Mouse (Mus musculus) T-helper 17 cell (primary cell): ENCODE data around the gene Drd4.

Experiments
- in situ Hi-C, 2 experiments: fragments of 300-600 bp; cut with MboI, MseI; formaldehyde crosslinking; loops; 1 replicate in 1 of 2; 2 replicates in 1 of 2; pipeline ENCODE4 v1.15.1; 2025; ENCODE audit warnings: high pct_unique_total_duplicates in 2 of 2

Gene Drd4

GRCm38 (mm10) chr7:141288042-141288441, 3.8 kb upstream of the Drd4 start:
- in situ Hi-C loops, result no loop called here

GRCm38 (mm10) chr7:141292583-141293388, 980 bp downstream of the Drd4 start:
- in situ Hi-C loops, result no loop called here

- in situ Hi-C loops, result no loop called here
Observed at GRCm38 (mm10) chr7:141293852-141294471, 2.2 kb downstream of the Drd4 start.

DNA sequence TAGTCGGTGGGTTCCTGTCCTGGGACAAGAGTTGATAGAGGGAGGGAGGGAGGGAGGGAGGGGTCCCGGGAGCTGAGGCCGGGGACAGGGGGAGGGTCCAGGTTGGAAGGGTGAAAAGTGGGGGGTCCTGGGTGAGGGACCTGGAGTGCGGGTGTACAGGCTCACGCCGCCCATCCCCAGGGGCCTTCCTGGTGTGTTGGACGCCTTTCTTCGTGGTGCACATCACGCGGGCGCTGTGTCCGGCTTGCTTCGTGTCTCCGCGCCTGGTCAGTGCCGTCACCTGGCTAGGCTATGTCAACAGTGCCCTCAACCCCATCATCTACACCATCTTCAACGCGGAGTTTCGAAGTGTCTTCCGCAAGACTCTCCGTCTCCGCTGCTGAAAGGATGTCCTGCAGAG, 2.7 kb downstream of the Drd4 start:
- in situ Hi-C loops, result no loop called here

DNA sequence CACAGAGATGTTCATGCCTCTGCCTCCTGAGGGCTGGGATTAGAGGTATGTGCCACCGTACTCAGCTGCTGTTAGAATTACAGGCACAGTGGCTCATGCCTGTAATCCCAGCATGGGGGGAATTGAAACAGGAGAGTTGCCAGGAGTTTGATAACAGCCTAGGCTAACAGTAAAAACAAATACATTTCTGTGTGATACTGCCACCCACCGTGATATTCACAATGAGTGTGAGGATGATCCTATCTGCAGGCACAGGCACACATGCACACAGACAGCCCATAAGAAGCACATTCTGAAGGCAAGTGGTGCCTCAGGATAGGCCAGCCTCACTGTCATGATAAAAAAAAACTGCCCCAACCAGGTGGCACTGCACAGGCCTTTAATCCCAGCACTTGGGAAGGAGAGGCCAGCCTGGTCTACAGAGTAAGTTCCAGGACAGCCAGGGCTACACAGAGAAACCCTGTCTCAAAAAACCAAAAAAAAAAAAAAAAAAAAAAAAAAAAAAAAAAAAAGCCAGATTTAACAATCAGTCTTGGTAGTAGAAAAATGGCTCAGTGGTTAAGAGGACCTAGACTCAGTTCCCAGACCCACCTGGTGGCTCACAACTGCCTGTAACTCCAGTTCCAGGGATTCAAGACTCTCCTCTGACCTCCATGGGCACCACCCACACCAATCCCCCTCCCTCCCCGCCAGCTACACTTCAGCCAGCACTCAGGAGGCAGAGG, 6.3 kb downstream of the Drd4 start:
- in situ Hi-C loops, result no loop called here

- in situ Hi-C loops, result no loop called here
Observed at GRCm38 (mm10) chr7:141299175-141299574, 7.4 kb downstream of the Drd4 start.

DNA sequence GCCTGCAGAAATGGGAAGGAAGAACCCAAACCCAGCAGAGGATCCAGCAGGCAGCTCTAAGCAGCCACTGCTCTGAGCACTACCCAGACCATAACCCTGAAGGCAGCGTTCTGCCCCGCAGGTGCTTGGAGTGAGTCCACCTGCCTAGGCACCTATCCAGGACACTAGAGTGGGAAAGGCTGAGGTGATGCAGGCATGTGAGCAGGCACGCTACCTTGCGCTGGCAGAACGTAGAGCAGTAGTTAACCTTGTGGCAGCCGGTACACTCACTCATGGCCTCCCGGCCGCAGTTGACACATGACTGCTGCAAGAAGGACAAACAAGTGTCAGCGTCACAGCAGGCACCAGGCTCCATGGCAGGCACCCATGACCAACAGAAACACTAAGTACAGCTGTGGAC, 9.6 kb downstream of the Drd4 start:
- in situ Hi-C loops, result no loop called here

- in situ Hi-C loops, result no loop called here
Observed at GRCm38 (mm10) chr7:141302702-141303268, 11.0 kb downstream of the Drd4 start.

- in situ Hi-C loops, result no loop called here
Observed at GRCm38 (mm10) chr7:141304537-141304936, 12.7 kb downstream of the Drd4 start.

DNA sequence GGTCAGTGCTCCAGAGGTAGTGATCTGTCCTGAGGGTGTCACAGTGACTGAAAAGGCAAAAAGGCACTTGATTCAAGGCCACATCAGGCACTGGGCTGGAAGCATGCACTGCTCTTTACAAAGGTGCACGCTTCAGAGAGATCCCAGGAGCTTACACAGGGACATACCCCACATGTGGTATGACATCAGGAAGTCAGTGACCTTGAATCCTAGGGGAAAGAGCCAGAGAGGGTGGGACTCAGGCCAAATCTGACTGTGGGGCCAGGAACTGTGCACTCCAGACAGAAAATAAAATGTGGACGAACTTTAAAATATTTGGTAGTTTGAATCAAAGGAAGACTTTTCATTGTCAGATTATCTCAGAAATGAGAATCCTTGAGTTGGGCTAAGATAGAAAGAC, 22.6 kb downstream of the Drd4 start:
- in situ Hi-C loops, result loop anchor here in 1 of 2 experiments (10.0 kb wide), 1 partner anchor 60 kb away; no protein-coding TSS in a partner anchor

- in situ Hi-C loops, result loop anchor here in 1 of 2 experiments (10.0 kb wide), 1 partner anchor 60 kb away; no protein-coding TSS in a partner anchor
Observed at GRCm38 (mm10) chr7:141315076-141315475, 23.3 kb downstream of the Drd4 start.

DNA sequence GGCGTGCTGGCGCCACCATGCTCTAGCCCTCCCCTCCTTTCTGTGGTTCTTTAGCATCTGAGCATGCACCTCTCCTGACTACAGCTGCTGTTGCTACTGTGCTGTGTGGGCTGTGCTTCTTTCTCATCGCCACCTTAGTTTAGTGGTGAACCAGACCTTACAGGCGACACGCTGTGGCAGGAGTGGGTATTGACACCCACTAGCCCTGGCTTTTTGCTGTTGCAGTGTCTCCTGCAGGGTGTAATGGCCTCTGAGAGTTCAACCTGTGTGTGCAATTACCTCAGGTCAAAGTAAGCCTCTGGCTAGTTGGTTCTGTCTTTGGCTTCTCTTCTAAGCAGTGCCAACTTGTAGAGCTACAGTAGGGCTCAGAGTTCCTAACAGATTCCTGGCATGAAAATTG, 24.2 kb downstream of the Drd4 start:
- in situ Hi-C loops, result loop anchor here in 1 of 2 experiments (10.0 kb wide), 1 partner anchor 61 kb away; no protein-coding TSS in a partner anchor

DNA sequence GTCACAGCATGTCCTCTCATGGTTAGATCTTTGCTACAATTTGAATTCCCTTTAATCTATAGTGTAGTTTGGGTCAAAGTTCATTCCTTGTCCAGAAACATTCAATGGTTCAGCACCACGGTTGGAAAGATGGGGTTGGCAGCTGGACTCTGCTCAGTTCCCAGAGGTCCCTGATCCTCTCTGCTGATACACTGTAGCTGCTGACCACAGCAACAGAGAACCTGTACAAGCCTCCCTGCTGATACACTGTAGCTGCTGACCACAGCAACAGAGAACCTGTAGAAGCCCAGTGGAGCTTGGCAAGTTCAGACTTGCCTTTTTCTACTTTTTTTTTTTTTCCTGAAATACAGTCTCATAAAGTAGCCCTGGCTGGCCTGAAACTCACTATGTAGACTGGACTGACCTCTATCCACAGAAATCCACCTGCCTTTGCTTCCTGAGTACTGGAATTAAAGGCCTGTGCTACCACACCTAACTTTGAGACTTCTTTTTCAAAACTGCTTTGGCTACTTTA, 25.9 kb downstream of the Drd4 start:
- in situ Hi-C loops, result loop anchor here in 1 of 2 experiments (10.0 kb wide), 1 partner anchor 63 kb away; no protein-coding TSS in a partner anchor

DNA sequence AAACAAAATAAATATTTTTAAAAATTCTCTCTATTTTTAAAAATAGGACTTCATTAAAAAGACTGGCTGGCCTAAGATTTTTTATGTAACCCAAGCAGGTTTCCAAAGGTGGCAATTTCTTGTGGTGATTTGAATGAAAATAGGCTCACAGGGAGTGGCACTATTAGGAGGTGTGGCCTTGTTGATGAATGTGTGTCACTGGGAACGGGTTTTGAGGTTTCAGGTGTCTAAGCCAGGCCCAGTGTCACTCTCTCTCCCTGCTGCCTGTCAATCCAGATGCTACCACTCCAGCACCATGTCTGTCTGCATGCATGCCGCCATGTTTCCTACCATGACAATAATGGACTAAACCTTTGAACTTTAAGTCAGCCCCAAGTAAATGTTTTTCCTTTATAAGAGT, 27.6 kb downstream of the Drd4 start:
- in situ Hi-C loops, result loop anchor here in 1 of 2 experiments (10.0 kb wide), 1 partner anchor 65 kb away; no protein-coding TSS in a partner anchor

DNA sequence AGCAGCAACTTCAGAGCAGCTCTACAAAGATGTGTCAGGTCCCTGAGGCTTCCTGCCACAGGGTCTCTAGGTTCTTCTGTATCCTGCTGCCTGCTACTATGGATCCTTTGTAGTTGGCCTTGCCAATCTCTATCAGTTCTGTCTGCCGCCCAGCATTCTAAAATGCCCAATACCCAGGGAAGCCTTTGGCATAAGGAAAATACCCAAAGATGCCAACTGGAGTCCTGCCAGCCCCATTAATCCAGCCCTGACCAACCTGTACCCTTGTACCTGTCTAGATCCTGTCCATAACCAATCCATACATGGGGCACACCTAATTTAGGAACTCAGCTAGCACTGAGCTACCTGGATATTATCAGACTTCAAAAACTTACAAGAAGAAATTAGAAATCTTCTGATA, 32.9 kb downstream of the Drd4 start:
- in situ Hi-C loops, result no loop called here

DNA sequence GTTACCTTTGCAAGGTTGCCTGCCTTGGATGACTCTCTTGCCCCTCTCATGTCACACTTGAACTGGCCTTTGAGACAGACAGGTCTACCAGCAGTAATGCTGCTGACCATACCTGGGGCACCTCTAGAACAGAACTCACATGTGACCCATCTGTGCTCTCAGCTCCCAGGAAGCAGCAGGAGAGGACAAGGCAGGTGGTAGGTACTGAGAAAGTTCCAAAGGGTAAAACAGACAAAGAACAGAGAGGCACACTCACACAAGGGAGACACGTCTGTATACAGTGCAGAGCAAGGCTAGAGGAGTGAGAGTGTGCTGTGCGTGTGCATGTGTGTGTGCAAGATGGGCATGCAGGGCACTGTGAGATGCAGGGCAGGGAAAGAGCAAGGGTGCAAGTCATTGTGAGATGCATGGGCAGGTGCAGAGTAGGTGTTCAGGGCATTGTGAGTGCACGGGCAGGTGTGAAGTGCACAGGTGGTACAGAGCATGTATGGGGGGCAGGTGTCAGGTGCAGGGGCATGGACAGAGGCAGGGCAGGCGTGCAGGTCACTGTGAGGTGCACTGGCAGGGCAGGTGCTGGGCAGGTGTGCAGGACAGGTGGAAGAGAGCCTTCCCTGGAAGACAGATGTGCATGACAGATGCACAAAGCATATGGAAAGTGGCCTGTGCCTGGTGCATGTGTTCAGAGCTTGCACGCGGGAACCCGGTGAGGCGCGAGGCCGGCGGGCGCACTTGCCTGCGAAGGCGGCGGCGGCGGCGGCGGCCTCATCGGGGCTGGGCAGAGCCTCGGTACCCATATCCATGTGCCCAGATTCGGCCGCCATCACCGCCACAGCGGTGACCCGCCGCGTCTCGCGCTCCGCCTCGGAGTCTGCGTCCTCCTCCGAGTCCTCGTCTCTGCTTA, 35.0 kb downstream of the Drd4 start:
- in situ Hi-C loops, result no loop called here

DNA sequence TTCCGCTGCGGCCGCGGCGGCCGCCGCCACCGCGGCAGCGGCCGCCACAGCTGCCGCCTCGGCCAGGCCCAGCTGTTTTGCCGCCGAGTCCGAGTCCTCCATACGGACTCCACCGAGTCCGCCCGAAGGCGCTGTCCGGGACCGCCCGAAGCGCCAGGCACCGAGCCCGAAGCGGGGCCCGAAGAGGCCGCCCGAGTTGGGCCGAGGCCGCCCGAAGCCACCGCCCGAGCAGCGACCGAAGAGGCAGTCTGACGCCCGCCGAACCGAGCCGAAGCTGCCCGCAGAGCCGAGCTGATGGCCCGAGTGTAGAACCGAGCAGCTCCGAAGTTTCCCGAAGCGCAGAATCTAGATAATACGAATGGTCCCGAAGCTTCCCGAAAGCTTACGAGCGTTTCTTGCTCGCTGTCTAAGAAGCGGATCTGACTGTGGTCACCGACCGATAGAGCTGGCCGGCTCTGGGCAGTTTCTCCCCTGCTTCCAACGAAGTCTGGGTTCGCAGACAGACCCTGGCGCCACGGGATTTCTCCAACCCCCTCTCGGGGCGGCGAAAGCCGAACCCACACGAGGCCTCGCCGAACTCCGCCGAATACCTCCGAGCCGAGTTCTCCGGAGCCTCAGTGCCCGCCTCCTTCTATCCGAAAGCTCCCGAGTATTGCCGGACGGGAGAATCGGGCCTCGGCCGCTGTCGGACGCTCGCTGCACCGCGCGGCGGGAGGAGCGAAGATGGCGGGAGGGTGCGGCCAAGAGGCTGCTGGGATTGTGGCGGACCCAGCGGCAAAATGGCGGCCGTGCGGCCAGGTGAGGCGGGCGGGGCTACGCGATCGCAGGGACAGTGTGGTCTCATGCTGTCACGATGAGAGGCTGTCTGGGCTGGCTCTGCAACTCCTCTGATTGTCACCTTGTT, 35.9 kb downstream of the Drd4 start, which contains the start of the genes Deaf1 and Tmem80:
Deaf1 (minus strand) TSS at position 222 of the 904 bp plus-strand sequence.
Tmem80 (plus strand) TSS at position 271 of the 904 bp plus-strand sequence.
- in situ Hi-C loops, result no loop called here

GRCm38 (mm10) chr7:141328373-141328990, 36.7 kb downstream of the Drd4 start:
- in situ Hi-C loops, result no loop called here

DNA sequence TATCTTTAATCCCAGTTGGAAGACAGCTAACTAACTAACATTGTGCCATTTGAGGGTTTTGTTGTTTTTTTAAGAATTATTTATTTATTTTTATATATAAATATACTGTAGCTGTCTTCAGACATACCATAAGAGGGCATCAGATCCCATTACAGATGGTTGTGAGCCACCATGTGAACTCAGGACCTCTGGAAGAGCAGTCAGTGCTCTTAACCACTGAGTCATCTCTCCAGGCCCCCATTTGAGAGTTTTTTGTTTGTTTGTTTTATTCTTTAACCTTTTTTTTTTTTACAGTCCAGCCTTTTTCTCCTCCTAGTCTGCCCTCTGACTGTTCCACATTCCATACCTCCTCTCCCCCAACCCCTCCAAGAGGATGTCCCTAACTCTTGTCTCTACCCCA, 38.9 kb downstream of the Drd4 start:
- in situ Hi-C loops, result no loop called here
